Mouse (Mus musculus) gastrocnemius, postnatal 25 days (tissue): ENCODE measurements around the gene Hcn3. TPM values are rescaled to one million over a fixed set of nuclear protein-coding genes. Genes with fewer than 3 reads are reported as not detected.

Source experiments
- DNase-seq: peaks from one replicate; pipeline ENCODE4 v3.0.0; 2022
- total RNA-seq, 2 experiments: library from RNA; stranded (reverse); gene quantifications; 1 replicate in 1 of 2; 2 replicates in 1 of 2; pipeline ENCODE4 v1.2.3; 2021

Hcn3 gene
- total RNA-seq, 2 experiments from 2014 or later = 0.43 TPM; not detected in 1

GRCm38 (mm10) chr3:89100811-89101210 lies 59.2 kb downstream of the Hcn3 start, which contains the start of gene Gm43738:
Gene Gm43738 (minus strand): TSS chr3:89101099.
- no peak for DNase-seq

Other genes starting within 250 kb of the Hcn3 start
- 1 to 10 TPM; 6.6 to 9.8 TPM for gene Msto1, start 246.2 kb downstream of the Hcn3 start, total RNA-seq
- 10 to 100 TPM; 22.9 to 23.9 TPM for gene Ash1l, start 209.6 kb downstream of the Hcn3 start, total RNA-seq
- 10 to 100 TPM; 65.7 to 75.2 TPM for gene Dap3, start 209.0 kb downstream of the Hcn3 start, total RNA-seq
- gene Rusc1, start 66.9 kb downstream of the Hcn3 start, total RNA-seq = 10 to 100 TPM; 17.7 to 19.6 TPM
- gene Gm43738, start 59.1 kb downstream of the Hcn3 start, total RNA-seq = not detected
- gene Fdps, start 58.2 kb downstream of the Hcn3 start, total RNA-seq = 10 to 100 TPM; 26.0 to 27.8 TPM
- gene Pklr, start 24.1 kb downstream of the Hcn3 start, total RNA-seq = not detected
- 10 to 100 TPM; 16.0 to 16.3 TPM for gene Clk2, start 4.6 kb upstream of the Hcn3 start, total RNA-seq
- gene Scamp3, start 17.3 kb upstream of the Hcn3 start, total RNA-seq = 10 to 100 TPM; 33.2 to 38.2 TPM
- 10 to 100 TPM; 13.4 to 16.4 TPM for gene Fam189b, start 22.9 kb upstream of the Hcn3 start, total RNA-seq
- 10 to 100 TPM; 14.6 to 23.6 TPM for gene Gba, start 42.7 kb upstream of the Hcn3 start, total RNA-seq
- 10 to 100 TPM; 11.0 to 11.8 TPM for gene Thbs3, start 55.0 kb upstream of the Hcn3 start, total RNA-seq
- 10 to 100 TPM; 42.2 to 47.6 TPM for gene Mtx1, start 66.9 kb upstream of the Hcn3 start, total RNA-seq
- under 1 TPM; 0.38 to 0.51 TPM for gene Muc1, start 68.9 kb upstream of the Hcn3 start, total RNA-seq
- 10 to 100 TPM; 66.6 to 78.8 TPM for gene Krtcap2, start 85.8 kb upstream of the Hcn3 start, total RNA-seq
- under 1 TPM; 0.28 to 0.38 TPM for gene Trim46, start 86.1 kb upstream of the Hcn3 start, total RNA-seq
- 10 to 100 TPM; 24.7 to 28.8 TPM for gene Dpm3, start 99.2 kb upstream of the Hcn3 start, total RNA-seq
- 10 to 100 TPM in 1 of 2 experiments, 1 to 10 TPM in 1; 8.2 to 11.4 TPM for gene Slc50a1, start 110.4 kb upstream of the Hcn3 start, total RNA-seq
- gene Efna1, start 120.9 kb upstream of the Hcn3 start, total RNA-seq = 10 to 100 TPM; 10.2 to 12.8 TPM
- not detected for gene Efna3, start 162.8 kb upstream of the Hcn3 start, total RNA-seq
- gene Efna4, start 177.8 kb upstream of the Hcn3 start, total RNA-seq = under 1 TPM in 1 of 2 experiments, not detected in 1; 0.38 TPM
- 10 to 100 TPM; 21.9 to 24.6 TPM for gene Adam15, start 189.8 kb upstream of the Hcn3 start, total RNA-seq
- gene Dcst2, start 201.8 kb upstream of the Hcn3 start, total RNA-seq = not detected
- gene Dcst1, start 205.1 kb upstream of the Hcn3 start, total RNA-seq = not detected
- 10 to 100 TPM; 23.0 to 23.7 TPM for gene Zbtb7b, start 234.6 kb upstream of the Hcn3 start, total RNA-seq
- 1 to 10 TPM in 1 of 2 experiments, not detected in 1; 1.2 TPM for gene Lenep, start 242.6 kb upstream of the Hcn3 start, total RNA-seq